Mouse (Mus musculus): ENCODE results near the gene 1700016D06Rik. TPM values are rescaled to one million over a fixed set of nuclear protein-coding genes. Genes with fewer than 3 reads are reported as not detected.

The 1700016D06Rik gene
- polyA plus RNA-seq (2012; rRNA removed), result not detected in 2 replicates

GRCm38 (mm10) chr8:11701033-11701362 is at the start of gene 1700016D06Rik:
TSS of gene 1700016D06Rik (minus strand) at chr8:11701063.

GRCm38 (mm10) chr8:11727651-11728481 is 27.0 kb upstream of the 1700016D06Rik start, which contains the start of gene Arhgef7:
TSS of gene Arhgef7 (plus strand) at chr8:11727721.

GRCm38 (mm10) chr8:11635611-11636081 is 65.2 kb downstream of the 1700016D06Rik start, which contains the start of gene Ankrd10:
TSS of gene Ankrd10 (minus strand) at chr8:11635757.

Other genes starting within 250 kb of the 1700016D06Rik start
- 37.9 and 45.7 TPM in 2 replicates for gene Rab20, start 222.4 kb downstream of the 1700016D06Rik start, polyA plus RNA-seq (2012; rRNA removed)
- 142 and 145 TPM in 2 replicates for gene Naxd, start 203.6 kb downstream of the 1700016D06Rik start, polyA plus RNA-seq (2012; rRNA removed)
- gene Cars2, start 150.3 kb downstream of the 1700016D06Rik start, polyA plus RNA-seq (2012; rRNA removed), result 77.6 and 91.8 TPM in 2 replicates
- 17.6 and 20.0 TPM in 2 replicates for gene Ing1, start 145.5 kb downstream of the 1700016D06Rik start, polyA plus RNA-seq (2012; rRNA removed)
- gene Ankrd10, start 65.3 kb downstream of the 1700016D06Rik start, polyA plus RNA-seq (2012; rRNA removed), result 181 and 193 TPM in 2 replicates
- gene Arhgef7, start 26.7 kb upstream of the 1700016D06Rik start, polyA plus RNA-seq (2012; rRNA removed), result 39.7 and 46.7 TPM in 2 replicates
- gene Tex29, start 139.4 kb upstream of the 1700016D06Rik start, polyA plus RNA-seq (2012; rRNA removed), result not detected in 2 replicates

Measured in ovary, adult 2 months (tissue).